Mouse (Mus musculus): ENCODE results near the gene Vps53.

GRCm38 (mm10) chr11:76145169-76145568 lies 34.3 kb downstream of the Vps53 start:
- no peak for TF ChIP-seq CTCF (IDR thresholded peaks at IDR 0.05; ENCODE audit: low read depth)
- no peak for TF ChIP-seq EP300 (IDR thresholded peaks at IDR 0.05; ENCODE audit: low read depth)

All from liver, embryonic 14.5 days (tissue).